Mouse (Mus musculus) midbrain, embryonic 14.5 days (tissue): ENCODE measurements around the gene Tcf21. TPM values are rescaled to one million over a fixed set of nuclear protein-coding genes. Genes with fewer than 3 reads are reported as not detected.
A peak's percentile ranks its signal among the peaks of the same experiment; 100 is the strongest.

Experiments used
- ATAC-seq: fragments of 200-750 bp; cut with Nextera tagmentation; 2 replicates; pipeline ENCODE4 v1.8.0; 2017; ENCODE audit warnings: moderate number of reproducible peaks, moderate library complexity; ENCODE audit not compliant: low FRiP score, low TSS enrichment
- DNase-seq: peaks from one replicate; pipeline ENCODE4 v3.0.0-alpha.2; 2015
- H3K27ac ChIP-seq: fragments of 300-500 bp; sonication (generic); replicated peaks from 2 replicates; pipeline ENCODE4 v1.5.1; 2014; ENCODE audit warnings: mild to moderate bottlenecking, low read depth, low read length, moderate library complexity
- H3K27me3 ChIP-seq: fragments of 300-500 bp; sonication (generic); 2 replicates; pipeline ENCODE4 v1.6.1; 2014; ENCODE audit warnings: low read length, control low read depth, mixed read lengths; ENCODE audit not compliant: control insufficient read depth, insufficient read depth
- H3K36me3 ChIP-seq: fragments of 300-500 bp; sonication (generic); 2 replicates; pipeline ENCODE4 v1.6.1; 2014; ENCODE audit warnings: low read length, control low read depth; ENCODE audit not compliant: control insufficient read depth, insufficient read depth
- H3K4me1 ChIP-seq: fragments of 300-500 bp; sonication (generic); 2 replicates; pipeline ENCODE4 v1.6.1; 2014; ENCODE audit warnings: mild to moderate bottlenecking, antibody characterized with exemption, low read length, control low read depth; ENCODE audit not compliant: control insufficient read depth, insufficient read depth
- H3K4me2 ChIP-seq: fragments of 300-500 bp; sonication (generic); 2 replicates; pipeline ENCODE4 v1.6.1; 2014; ENCODE audit warnings: mild to moderate bottlenecking, low read length, moderate library complexity
- H3K4me3 ChIP-seq: fragments of 300-500 bp; sonication (generic); replicated peaks from 2 replicates; pipeline ENCODE4 v1.5.1; 2014; ENCODE audit warnings: low read depth, low read length
- H3K9ac ChIP-seq: fragments of 300-500 bp; sonication (generic); replicated peaks from 2 replicates; pipeline ENCODE4 v1.6.1; 2014; ENCODE audit warnings: mild to moderate bottlenecking, low read length, moderate library complexity
- H3K9me3 ChIP-seq: fragments of 300-500 bp; sonication (generic); 2 replicates; pipeline ENCODE4 v1.6.1; 2016; ENCODE audit warnings: low read length, control low read depth, mixed read lengths; ENCODE audit not compliant: control insufficient read depth
- WGBS: fragments of 180-500 bp; shearing (Covaris S2); extraction: QIAGEN DNeasy Blood & Tissue Kit; methylation state at CpG from one replicate; pipeline ENCODE4 v1.1.7; 2014; 5-methylcytosine and 5-hydroxymethylcytosine counted together
- polyA plus RNA-seq: library from polyadenylated mRNA; unstranded; fragments of >200 nt; fragmentation: Nextera tagmentation; extraction: Ambion mirVana; gene quantifications from 2 replicates; pipeline ENCODE4 v1.2.1, GENCODE M21; 2014

The Tcf21 gene
- polyA plus RNA-seq, 1 experiment from 2014 or later: not detected

DNA sequence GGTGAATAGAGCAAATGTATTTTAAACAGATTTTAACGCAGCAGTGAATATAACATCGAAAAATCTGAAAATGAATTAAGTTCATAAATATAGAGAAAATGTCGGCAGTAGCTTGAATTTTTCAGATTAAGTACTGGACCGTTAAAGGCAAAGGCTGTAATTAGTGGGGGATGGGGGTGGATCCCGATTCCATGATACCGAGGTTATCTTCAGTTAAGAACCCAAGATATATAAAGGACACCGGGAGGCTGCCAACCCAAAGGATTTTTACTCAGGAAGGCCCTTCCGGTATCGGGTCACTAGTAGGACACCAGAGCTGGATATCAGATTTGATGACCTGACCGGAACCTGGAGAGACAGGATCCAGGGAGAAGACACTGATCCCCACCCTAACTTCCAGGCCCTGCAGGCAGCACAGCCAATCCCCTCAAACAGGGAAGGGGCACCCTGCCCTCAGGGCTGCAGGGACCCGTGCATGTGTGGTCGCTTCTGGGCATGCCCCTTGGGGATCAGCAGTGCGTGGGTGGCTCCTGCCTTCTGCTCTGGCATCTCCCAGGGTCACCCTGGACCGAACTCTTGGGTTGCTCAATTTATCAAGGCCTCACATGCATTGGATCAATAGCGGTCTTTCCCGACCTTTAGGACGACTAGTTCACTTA, 22.9 kb upstream of the Tcf21 start:
- Histone ChIP-seq H3K4me1 (no peaks in the 10 kb centered on the region), H3K27ac (no peak overlapping the region), H3K9me3 (no peaks in the 10 kb centered on the region), H3K36me3 (no peaks in the 10 kb centered on the region), H3K9ac (no peak overlapping the region), H3K27me3 (peaks cover 69% of the 10 kb centered on the region), H3K4me2 (no peak overlapping the region), H3K4me3 (no peak overlapping the region)
- DNase-seq: peak; percentile 23
- WGBS: 2% methylated on average over 17 of the region's 17 CpGs
- ATAC-seq: 0 out of 2 replicates have a peak, but pooled peaks have one; percentile 17

- H3K9ac ChIP-seq: no peak overlapping the region
- no peak overlapping the region for H3K4me2 ChIP-seq
- H3K36me3 ChIP-seq: no peaks in the 10 kb centered on the region
- H3K9me3 ChIP-seq: no peaks in the 10 kb centered on the region
- no peaks in the 10 kb centered on the region for H3K4me1 ChIP-seq
- ATAC-seq: no peak
- DNase-seq: no peak
- no peak overlapping the region for H3K27ac ChIP-seq
- 3% methylated on average over 4 of the region's 4 CpGs for WGBS
- no peak overlapping the region for H3K4me3 ChIP-seq
- H3K27me3 ChIP-seq: peaks cover 71% of the 10 kb centered on the region
Measured at GRCm38 (mm10) chr10:22842113-22842512, 22.1 kb upstream of the Tcf21 start.

DNA sequence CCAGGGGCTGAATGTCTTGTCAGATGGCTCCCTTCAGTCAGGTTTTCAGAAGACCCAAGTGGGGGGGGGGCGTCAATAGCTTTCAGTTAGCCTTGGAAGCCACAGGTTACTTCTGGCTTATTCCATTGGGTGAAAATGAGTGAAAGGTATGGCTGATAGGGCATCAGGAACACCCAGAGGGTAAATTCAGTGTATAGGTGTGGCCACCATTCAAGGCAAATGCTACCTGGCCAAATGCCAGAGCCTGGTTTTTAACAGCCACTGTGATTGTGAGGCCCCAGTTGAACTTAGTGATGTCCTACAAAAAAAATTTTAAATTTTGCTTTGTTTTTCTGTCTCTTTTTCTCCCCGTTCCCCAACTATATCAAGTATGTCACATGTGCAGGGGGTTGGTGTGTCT, 6.3 kb upstream of the Tcf21 start:
- H3K9me3 ChIP-seq: no peaks in the 10 kb centered on the region
- no peaks in the 10 kb centered on the region for H3K4me1 ChIP-seq
- peaks cover 40% of the 10 kb centered on the region for H3K27me3 ChIP-seq
- no peak for ATAC-seq
- no peak for DNase-seq
- H3K36me3 ChIP-seq: no peaks in the 10 kb centered on the region
- H3K4me3 ChIP-seq: no peak overlapping the region
- no peak overlapping the region for H3K4me2 ChIP-seq
- no peak overlapping the region for H3K27ac ChIP-seq
- no peak overlapping the region for H3K9ac ChIP-seq
- WGBS: 89% methylated on average over 2 of the region's 2 CpGs

GRCm38 (mm10) chr10:22822896-22823295, 2.9 kb upstream of the Tcf21 start:
- no peak overlapping the region for H3K4me2 ChIP-seq
- WGBS: 14% methylated on average over 6 of the region's 6 CpGs
- ATAC-seq (no peak), DNase-seq (no peak)
- H3K27ac ChIP-seq: no peak overlapping the region
- H3K4me1 ChIP-seq: no peaks in the 10 kb centered on the region
- H3K27me3 ChIP-seq: peaks cover 70% of the 10 kb centered on the region
- no peaks in the 10 kb centered on the region for H3K9me3 ChIP-seq
- H3K36me3 ChIP-seq: no peaks in the 10 kb centered on the region
- H3K4me3 ChIP-seq: no peak overlapping the region
- H3K9ac ChIP-seq: no peak overlapping the region

DNA sequence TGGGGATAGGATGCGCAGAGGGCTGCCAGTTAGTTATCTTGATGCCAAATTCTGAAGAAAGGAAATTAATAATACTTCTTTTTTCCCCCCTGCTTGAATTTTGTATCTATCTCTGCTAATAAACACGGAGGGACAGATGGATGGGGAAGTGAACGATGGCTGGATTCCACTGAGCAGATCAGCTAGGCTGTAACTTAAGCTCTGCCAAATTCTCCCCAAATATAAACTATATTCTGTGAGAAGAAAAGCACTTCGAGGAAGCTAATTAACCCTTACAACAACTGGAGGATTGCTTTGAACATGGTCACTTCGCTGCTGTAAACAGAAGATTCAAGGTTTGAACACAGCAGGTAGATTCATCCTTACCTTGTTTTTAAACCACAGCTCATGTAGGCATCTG, 2.5 kb upstream of the Tcf21 start:
- H3K9ac ChIP-seq: no peak overlapping the region
- no peak for DNase-seq
- no peak for ATAC-seq
- H3K27me3 ChIP-seq: peaks cover 74% of the 10 kb centered on the region
- no peak overlapping the region for H3K4me3 ChIP-seq
- H3K4me2 ChIP-seq: no peak overlapping the region
- H3K4me1 ChIP-seq: no peaks in the 10 kb centered on the region
- no peak overlapping the region for H3K27ac ChIP-seq
- 11% methylated on average over 5 of the region's 5 CpGs for WGBS
- H3K36me3 ChIP-seq: no peaks in the 10 kb centered on the region
- H3K9me3 ChIP-seq: no peaks in the 10 kb centered on the region

- H3K4me2 ChIP-seq: no peak overlapping the region
- no peak for ATAC-seq
- WGBS: 5% methylated on average over 5 of the region's 5 CpGs
- no peaks in the 10 kb centered on the region for H3K36me3 ChIP-seq
- no peak overlapping the region for H3K9ac ChIP-seq
- no peak overlapping the region for H3K4me3 ChIP-seq
- no peaks in the 10 kb centered on the region for H3K4me1 ChIP-seq
- no peaks in the 10 kb centered on the region for H3K9me3 ChIP-seq
- peaks cover 78% of the 10 kb centered on the region for H3K27me3 ChIP-seq
- H3K27ac ChIP-seq: no peak overlapping the region
- no peak for DNase-seq
Measured at GRCm38 (mm10) chr10:22821709-22822108, 1.7 kb upstream of the Tcf21 start.

DNA sequence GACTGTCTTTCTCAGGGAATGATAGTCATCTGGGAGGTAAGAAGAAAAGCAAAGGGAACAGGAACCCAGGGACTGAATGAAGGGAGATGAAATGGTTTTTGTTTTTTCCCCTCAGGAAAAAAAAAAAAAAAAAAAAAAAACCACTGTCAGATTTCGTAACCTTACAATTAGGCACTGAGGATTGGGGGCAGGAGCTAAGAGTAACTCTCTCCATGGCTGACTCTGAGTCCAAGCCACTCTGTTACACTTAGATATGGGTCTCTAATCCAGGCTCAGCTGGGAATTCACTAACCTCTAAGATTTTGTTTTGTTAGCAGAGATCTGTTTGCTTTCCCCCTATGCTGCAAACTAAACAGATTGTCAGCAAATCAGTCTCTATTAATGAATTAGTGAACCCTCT, 1.3 kb upstream of the Tcf21 start:
- Histone ChIP-seq H3K9ac (no peak overlapping the region), H3K4me1 (no peaks in the 10 kb centered on the region), H3K4me3 (no peak overlapping the region), H3K9me3 (no peaks in the 10 kb centered on the region), H3K4me2 (no peak overlapping the region), H3K27me3 (peaks cover 83% of the 10 kb centered on the region), H3K36me3 (no peaks in the 10 kb centered on the region), H3K27ac (no peak overlapping the region)
- 5% methylated on average over 1 of the region's 1 CpGs for WGBS
- ATAC-seq (no peak), DNase-seq (no peak)

DNA sequence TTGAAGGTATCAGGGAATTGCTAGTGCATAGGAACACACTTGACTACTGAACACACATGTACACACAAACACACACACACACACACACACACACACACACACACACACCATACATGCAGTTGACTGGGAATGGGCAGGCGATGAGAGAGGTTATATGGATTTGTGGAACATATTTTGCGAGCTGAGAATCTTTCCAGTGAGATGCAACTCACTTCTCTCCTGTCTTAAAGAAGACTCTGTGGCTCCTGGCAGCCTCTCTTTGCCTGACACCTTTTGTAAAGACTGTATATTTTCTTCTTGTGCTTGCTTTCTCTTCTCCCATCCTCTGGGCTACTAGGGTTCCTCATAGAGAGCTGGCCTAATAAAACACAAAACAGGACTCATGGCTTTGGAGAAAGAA, 867 bp upstream of the Tcf21 start:
- Histone ChIP-seq H3K27ac (no peak overlapping the region), H3K9ac (no peak overlapping the region), H3K27me3 (peaks cover 87% of the 10 kb centered on the region), H3K4me2 (no peak overlapping the region), H3K4me3 (no peak overlapping the region), H3K9me3 (no peaks in the 10 kb centered on the region), H3K4me1 (no peaks in the 10 kb centered on the region), H3K36me3 (no peaks in the 10 kb centered on the region)
- WGBS: 13% methylated on average over 2 of the region's 2 CpGs
- ATAC-seq (no peak), DNase-seq (no peak)

GRCm38 (mm10) chr10:22819239-22819870, 619 bp downstream of the Tcf21 start:
- no peaks in the 10 kb centered on the region for H3K4me1 ChIP-seq
- 1% methylated on average over 42 of the region's 42 CpGs for WGBS
- no peak overlapping the region for H3K9ac ChIP-seq
- H3K9me3 ChIP-seq: no peaks in the 10 kb centered on the region
- no peak overlapping the region for H3K4me2 ChIP-seq
- DNase-seq (peak; percentile 58), ATAC-seq (0 out of 2 replicates have a peak, but pooled peaks have one; percentile 7)
- H3K27ac ChIP-seq: no peak overlapping the region
- H3K36me3 ChIP-seq: no peaks in the 10 kb centered on the region
- 0 out of 2 replicates have a peak overlapping the region, but pooled peaks have one; percentile 4 for H3K4me3 ChIP-seq
- peaks cover 90% of the 10 kb centered on the region for H3K27me3 ChIP-seq
